Mouse (Mus musculus) liver, embryonic 16.5 days (tissue): ENCODE data around the gene 4632433K11Rik. TPM values are rescaled to one million over a fixed set of nuclear protein-coding genes. Genes with fewer than 3 reads are reported as not detected.
A peak's percentile ranks its signal among the peaks of the same experiment; 100 is the strongest.

Source experiments
- ATAC-seq: fragments of 200-750 bp; cut with Nextera tagmentation; 2 replicates; pipeline ENCODE4 v1.8.0; 2017; ENCODE audit warnings: low read depth, mild to moderate bottlenecking, moderate number of reproducible peaks, moderate library complexity
- H3K27ac ChIP-seq: fragments of 300-500 bp; sonication (generic); 2 replicates; pipeline ENCODE4 v1.5.1; 2014; ENCODE audit warnings: mild to moderate bottlenecking, low read length
- H3K27me3 ChIP-seq: fragments of 300-500 bp; sonication (generic); 2 replicates; pipeline ENCODE4 v1.6.1; 2014; ENCODE audit warnings: low read depth, low read length, mixed read lengths; ENCODE audit not compliant: control insufficient read depth, insufficient read depth
- H3K36me3 ChIP-seq: fragments of 300-500 bp; sonication (generic); 2 replicates; pipeline ENCODE4 v1.6.1; 2014; ENCODE audit warnings: mild to moderate bottlenecking; ENCODE audit not compliant: control insufficient read depth, insufficient read depth
- H3K4me1 ChIP-seq: fragments of 300-500 bp; sonication (generic); 2 replicates; pipeline ENCODE4 v1.6.1; 2014; ENCODE audit warnings: low read depth, low read length, mixed read lengths; ENCODE audit not compliant: control insufficient read depth
- H3K4me2 ChIP-seq: fragments of 300-500 bp; sonication (generic); 2 replicates; pipeline ENCODE4 v1.6.1; 2014; ENCODE audit warnings: low read depth, low read length, mixed read lengths
- H3K4me3 ChIP-seq: fragments of 300-500 bp; sonication (generic); 2 replicates; pipeline ENCODE4 v1.5.1; 2014; ENCODE audit warnings: low read depth, mild to moderate bottlenecking, low read length
- H3K9ac ChIP-seq: fragments of 300-500 bp; sonication (generic); 2 replicates; pipeline ENCODE4 v1.6.1; 2014; ENCODE audit warnings: low read depth, low read length
- H3K9me3 ChIP-seq: fragments of 300-500 bp; sonication (generic); replicated peaks from 2 replicates; pipeline ENCODE4 v1.6.1; 2016; ENCODE audit warnings: low read length; ENCODE audit not compliant: control insufficient read depth
- WGBS: fragments of 180-500 bp; shearing (Covaris S2); extraction: QIAGEN DNeasy Blood & Tissue Kit; methylation state at CpG from one replicate; pipeline ENCODE4 v1.1.7; 2014; ENCODE audit not compliant: insufficient replicate concordance; 5-methylcytosine and 5-hydroxymethylcytosine counted together
- polyA plus RNA-seq: library from polyadenylated mRNA; unstranded; fragments of >200 nt; fragmentation: Nextera tagmentation; extraction: Ambion mirVana; gene quantifications from 2 replicates; pipeline ENCODE4 v1.2.1, GENCODE M21; 2015

The 4632433K11Rik gene
- not detected in 2 replicates for polyA plus RNA-seq

GRCm38 (mm10) chr7:5033818-5034217 is at the start of gene 4632433K11Rik:
Gene 4632433K11Rik, plus strand, starts transcription at chr7:5034118.
- no peak within 1 kb of the TSS for H3K4me2 ChIP-seq
- no peaks in the 10 kb centered on the region for H3K27me3 ChIP-seq
- H3K9me3 ChIP-seq, result peaks cover 25% of the 10 kb centered on the region
- peaks cover 12% of the 10 kb centered on the region for H3K4me1 ChIP-seq
- no peak within 1 kb of the TSS for H3K27ac ChIP-seq
- no peak within 1 kb of the TSS for H3K4me3 ChIP-seq
- H3K9ac ChIP-seq, result no peak within 1 kb of the TSS
- H3K36me3 ChIP-seq, result peaks cover 38% of the 10 kb centered on the region
- 65% methylated on average over 3 of the region's 3 CpGs for WGBS
- no peak for ATAC-seq

DNA sequence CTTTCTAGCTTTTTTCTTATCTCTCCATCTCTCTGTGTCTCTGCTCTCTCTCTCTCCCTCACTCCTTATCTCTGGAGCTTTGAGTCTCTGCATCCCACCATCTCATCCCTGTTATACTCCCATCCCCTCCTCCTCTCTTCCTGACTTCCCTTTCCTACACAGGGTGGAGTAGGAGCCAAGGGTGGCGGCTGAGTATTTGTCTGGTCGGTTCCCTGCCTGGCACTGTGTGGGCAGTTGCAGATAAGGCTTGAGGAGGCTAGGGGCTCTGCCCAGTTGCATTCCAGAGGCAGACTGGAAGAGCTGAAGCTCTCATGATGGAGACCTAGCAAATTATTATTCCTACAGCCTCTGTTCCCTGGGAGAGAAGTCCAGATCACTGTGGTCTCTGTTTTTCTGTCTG is 45.7 kb upstream of the 4632433K11Rik start:
- Histone ChIP-seq H3K4me2 (no peak overlapping the region), H3K27ac (no peak overlapping the region), H3K9ac (no peak overlapping the region), H3K4me3 (no peak overlapping the region), H3K9me3 (no peaks in the 10 kb centered on the region), H3K27me3 (peaks cover under 1% of the 10 kb centered on the region; the same call in 1 of the 2 replicates), H3K36me3 (0 out of 2 replicates have a peak, but pooled peaks cover under 1% of the 10 kb centered on the region), H3K4me1 (no peaks in the 10 kb centered on the region)
- ATAC-seq, result no peak
- WGBS, result 28% methylated on average over 2 of the region's 2 CpGs

DNA sequence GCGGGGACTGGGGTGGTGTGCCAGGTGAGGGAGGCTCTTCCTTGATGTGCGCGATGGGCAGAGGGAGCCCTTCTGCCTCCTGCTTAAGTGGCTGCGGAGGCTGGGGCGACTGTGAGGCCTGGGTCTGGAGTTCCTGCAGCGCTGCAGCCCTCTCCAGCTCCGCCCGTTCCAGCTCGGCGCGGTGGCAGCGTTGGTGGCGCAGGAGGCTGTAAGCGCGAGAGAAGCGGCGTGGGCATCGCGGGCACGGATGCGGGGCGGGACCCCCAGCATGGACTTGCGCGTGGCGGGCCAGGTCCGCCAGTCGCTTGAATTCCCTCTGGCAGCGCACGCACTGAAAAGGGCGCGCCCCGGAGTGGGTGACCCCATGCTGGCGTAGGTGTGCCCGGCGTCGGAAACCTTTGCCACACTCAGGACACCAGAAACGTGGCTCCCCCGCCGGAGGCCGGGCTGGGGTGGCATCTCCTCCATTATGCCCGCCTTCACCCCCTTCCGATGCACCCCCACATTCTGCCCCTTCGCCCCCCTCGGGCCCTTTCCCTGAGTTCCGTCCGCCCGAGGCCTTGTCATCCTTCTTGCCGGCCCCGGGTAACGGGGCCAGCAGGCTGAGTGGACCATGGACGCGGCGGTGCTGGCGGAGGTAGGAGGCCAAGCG is 40.4 kb upstream of the 4632433K11Rik start:
- Histone ChIP-seq H3K4me2 (no peak overlapping the region), H3K27ac (no peak overlapping the region), H3K9ac (no peak overlapping the region), H3K27me3 (peaks cover 20% of the 10 kb centered on the region), H3K4me1 (no peaks in the 10 kb centered on the region; the same call in 1 of the 2 replicates), H3K9me3 (no peaks in the 10 kb centered on the region), H3K36me3 (0 out of 2 replicates have a peak, but pooled peaks cover 3% of the 10 kb centered on the region), H3K4me3 (no peak overlapping the region)
- WGBS, result 52% methylated on average over 46 of the region's 55 CpGs
- ATAC-seq, result no peak

DNA sequence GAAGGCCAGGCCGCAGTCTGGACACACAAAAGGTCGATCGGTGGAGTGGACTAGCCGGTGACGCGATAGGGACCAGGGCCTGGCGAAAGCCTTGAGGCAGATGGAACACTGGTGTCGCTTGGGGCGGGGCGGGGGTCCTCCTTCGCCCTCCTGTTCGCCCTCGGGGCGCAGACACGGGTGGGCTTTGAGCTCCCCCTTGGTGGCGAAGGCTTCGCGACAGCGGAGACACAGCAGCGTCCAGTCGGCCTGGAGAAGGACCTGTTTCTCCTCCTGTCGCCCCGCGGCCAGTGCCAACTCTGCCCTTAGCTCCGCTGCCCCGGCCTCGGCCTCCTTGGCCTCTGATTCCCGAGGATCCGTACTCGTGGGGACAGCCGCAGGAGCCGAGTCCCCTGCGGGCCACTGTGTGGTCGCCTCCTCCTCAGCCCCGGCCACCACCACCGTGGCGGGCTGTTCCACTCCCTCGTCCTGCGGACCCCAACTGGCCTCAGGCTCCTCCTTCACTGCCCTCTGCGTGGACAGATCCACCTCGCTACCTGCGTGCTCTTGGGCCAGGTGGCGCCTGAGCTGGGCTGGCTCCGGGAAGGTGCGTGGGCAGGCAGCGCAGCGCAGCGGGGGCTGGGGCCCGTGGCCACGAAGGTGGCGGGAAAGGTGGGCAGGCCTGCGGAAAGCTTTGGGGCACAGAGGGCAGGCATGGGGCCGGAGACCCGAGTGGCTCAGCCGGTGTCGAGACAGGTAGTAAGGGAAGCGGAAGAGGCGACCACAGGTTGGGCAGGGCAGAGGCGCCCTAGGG is 39.7 kb upstream of the 4632433K11Rik start:
- 52% methylated on average over 59 of the region's 59 CpGs for WGBS
- Histone ChIP-seq H3K36me3 (0 out of 2 replicates have a peak, but pooled peaks cover 3% of the 10 kb centered on the region), H3K4me3 (no peak overlapping the region), H3K27me3 (peaks cover 20% of the 10 kb centered on the region), H3K9ac (no peak overlapping the region), H3K4me2 (no peak overlapping the region), H3K9me3 (no peaks in the 10 kb centered on the region), H3K27ac (no peak overlapping the region), H3K4me1 (no peaks in the 10 kb centered on the region; the same call in 1 of the 2 replicates)
- ATAC-seq, result no peak

GRCm38 (mm10) chr7:4995268-4996002 is 38.5 kb upstream of the 4632433K11Rik start:
- Histone ChIP-seq H3K9ac (peak overlapping the region; percentile 58), H3K27ac (no peak overlapping the region), H3K9me3 (no peaks in the 10 kb centered on the region), H3K4me2 (peak overlapping the region; percentile 56), H3K4me3 (peak overlapping the region; percentile 63), H3K4me1 (no peaks in the 10 kb centered on the region; the same call in 1 of the 2 replicates), H3K36me3 (0 out of 2 replicates have a peak, but pooled peaks cover 3% of the 10 kb centered on the region), H3K27me3 (peaks cover 20% of the 10 kb centered on the region)
- ATAC-seq, result 0 out of 2 replicates have a peak, but pooled peaks have one; percentile 13
- 8% methylated on average over 17 of the region's 19 CpGs for WGBS

GRCm38 (mm10) chr7:4996003-4996895 is 37.7 kb upstream of the 4632433K11Rik start, which contains the start of gene Zfp579:
Gene Zfp579, minus strand, starts transcription at chr7:4996158.
- Histone ChIP-seq H3K9ac (peak within 1 kb of the TSS; percentile 58), H3K4me1 (no peaks in the 10 kb centered on the region; the same call in 1 of the 2 replicates), H3K4me3 (peak within 1 kb of the TSS; percentile 63), H3K9me3 (no peaks in the 10 kb centered on the region), H3K4me2 (peak within 1 kb of the TSS; percentile 56), H3K27ac (no peak within 1 kb of the TSS; the same call in 1 of the 2 replicates), H3K36me3 (0 out of 2 replicates have a peak, but pooled peaks cover 3% of the 10 kb centered on the region), H3K27me3 (peaks cover 20% of the 10 kb centered on the region)
- ATAC-seq, result peak; percentile 73
- WGBS, result 12% methylated on average over 12 of the region's 26 CpGs

DNA sequence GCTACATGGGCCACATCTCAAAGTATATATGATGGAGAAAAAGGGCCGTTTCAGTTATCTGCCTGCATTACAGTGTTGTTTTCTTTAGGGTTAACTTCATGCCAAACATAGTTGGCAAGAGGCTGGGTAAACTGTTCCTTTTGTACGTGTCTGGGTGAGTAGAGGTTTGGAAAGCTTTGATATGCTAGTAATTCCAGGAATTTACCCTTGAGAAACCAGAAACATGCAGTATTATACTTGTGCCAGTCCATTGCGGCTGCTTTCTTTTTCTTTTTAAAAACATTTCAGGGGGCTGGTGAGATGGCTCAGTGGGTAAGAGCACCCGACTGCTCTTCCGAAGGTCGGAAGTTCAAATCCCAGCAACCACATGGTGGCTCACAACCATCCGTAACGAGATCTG is 37.0 kb upstream of the 4632433K11Rik start:
- 64% methylated on average over 6 of the region's 8 CpGs for WGBS
- peaks cover 20% of the 10 kb centered on the region for H3K27me3 ChIP-seq

DNA sequence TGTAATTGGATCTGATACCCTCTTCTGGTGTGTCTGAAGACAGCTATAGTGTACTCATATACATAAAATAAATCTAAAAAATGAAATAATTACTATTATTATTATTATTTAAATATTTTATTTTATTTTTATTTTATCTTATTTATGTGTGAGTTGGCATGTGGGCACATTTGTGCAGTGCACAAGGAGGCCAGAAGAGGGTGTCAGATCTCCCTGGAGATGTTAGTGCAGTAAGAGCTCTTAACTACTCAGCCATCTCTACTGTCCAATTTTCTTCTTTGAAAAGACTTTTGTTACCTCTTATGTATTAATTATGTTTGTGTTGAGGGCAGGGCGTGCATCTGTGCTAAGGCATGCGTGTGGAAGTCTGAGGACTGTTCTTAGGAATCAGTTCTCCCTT is 34.0 kb upstream of the 4632433K11Rik start:
- Histone ChIP-seq H3K4me2 (no peak overlapping the region), H3K4me1 (no peaks in the 10 kb centered on the region; the same call in 1 of the 2 replicates), H3K36me3 (no peaks in the 10 kb centered on the region), H3K9ac (no peak overlapping the region), H3K9me3 (no peaks in the 10 kb centered on the region; the same call in 1 of the 2 replicates), H3K4me3 (no peak overlapping the region), H3K27ac (no peak overlapping the region), H3K27me3 (peaks cover 5% of the 10 kb centered on the region)
- WGBS, result 29% methylated on average over 2 of the region's 2 CpGs
- ATAC-seq, result no peak

More for the DNA sequence above, 37.0 kb upstream of the 4632433K11Rik start:
- no peak for ATAC-seq
- no peak overlapping the region for H3K9ac ChIP-seq
- no peaks in the 10 kb centered on the region; the same call in 1 of the 2 replicates for H3K4me1 ChIP-seq
- H3K4me3 ChIP-seq, result no peak overlapping the region
- no peak overlapping the region for H3K4me2 ChIP-seq
- no peak overlapping the region for H3K27ac ChIP-seq
- H3K36me3 ChIP-seq, result 0 out of 2 replicates have a peak, but pooled peaks cover 3% of the 10 kb centered on the region
- H3K9me3 ChIP-seq, result no peaks in the 10 kb centered on the region
